Comparison of ENCODE assay signal across 9 mouse cellular contexts in the genomic region with DNA sequence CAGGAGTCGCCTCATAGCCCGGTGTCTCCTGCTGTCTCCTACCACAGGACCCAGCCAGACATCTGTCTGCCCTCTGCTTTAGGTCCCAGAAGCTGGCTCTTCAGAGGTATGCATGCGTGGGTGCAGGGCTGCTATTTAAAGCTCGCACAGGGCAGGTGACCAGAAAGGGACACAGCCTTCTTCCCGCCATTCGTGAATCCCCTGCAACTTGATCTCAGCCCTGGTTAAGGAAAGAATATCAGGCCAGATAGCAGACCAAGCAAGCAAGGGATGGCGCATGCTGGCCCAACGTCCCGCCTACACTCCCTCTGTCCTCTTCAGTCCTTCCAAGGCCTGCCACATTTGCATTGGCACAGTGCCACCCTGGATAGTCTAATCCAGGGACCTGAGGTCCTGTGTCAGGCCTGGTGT. TPM values are rescaled to one million over a fixed set of nuclear protein-coding genes. Genes with fewer than 3 reads are reported as not detected.
DNase-seq lines count a peak whose midpoint lies in the region; ATAC-seq lines count a peak whose summit lies in the region.
"Had no signal": no experiment of that assay in that cellular context is flagged by ENCODE, and none has a peak within 500 bp of the region (broad histone marks: within the 10 kb centered on the region; RNA-seq: fewer than 3 reads in every experiment).

No protein-coding gene starts in this region.

- ATAC-seq in kidney, embryonic 14.5 days (ENCODE audit: low FRiP score, low TSS enrichment) = no peak
- ATAC-seq in embryonic facial prominence, embryonic 15.5 days (ENCODE audit: insufficient number of reproducible peaks, low FRiP score, low TSS enrichment, low read depth) = peak; percentile 41; the same call in 1 of the 2 replicates
- ATAC-seq in hindbrain, embryonic 12.5 days (ENCODE audit: low FRiP score) = no peak
- ATAC-seq in limb, embryonic 15.5 days (ENCODE audit: insufficient number of reproducible peaks, low FRiP score, low TSS enrichment, low read depth) = no peak

- peaks cover 46% of the 10 kb centered on the region for H3K36me3 ChIP-seq in kidney, embryonic 14.5 days (ENCODE audit: control insufficient read depth, insufficient read depth, low read length)
- H3K36me3 ChIP-seq in embryonic facial prominence, embryonic 15.5 days = peaks cover 64% of the 10 kb centered on the region
- 0 out of 2 replicates have a peak, but pooled peaks cover 4% of the 10 kb centered on the region for H3K36me3 ChIP-seq in hindbrain, embryonic 12.5 days
- peaks cover 91% of the 10 kb centered on the region for H3K36me3 ChIP-seq in limb, embryonic 15.5 days

- DNase-seq in kidney, adult 18-20 months = peak; percentile 57
- DNase-seq in adrenal gland, postnatal 10 days = peak; percentile 86
- DNase-seq in spleen, adult 12 weeks (ENCODE audit: low spot score) = no peak
- no peak for DNase-seq in frontal cortex, postnatal 10 days (ENCODE audit: low spot score in 2 of 2)

- no peak overlapping the region for H3K9ac ChIP-seq in kidney, embryonic 14.5 days (ENCODE audit: low read depth, low read length)
- H3K9ac ChIP-seq in embryonic facial prominence, embryonic 15.5 days = no peak overlapping the region
- no peak overlapping the region for H3K9ac ChIP-seq in hindbrain, embryonic 12.5 days
- no peak overlapping the region for H3K9ac ChIP-seq in limb, embryonic 15.5 days

- no peak overlapping the region for H3K4me2 ChIP-seq in kidney, embryonic 14.5 days (replicated peaks; ENCODE audit: low read depth, low read length)
- no peak overlapping the region for H3K4me2 ChIP-seq in embryonic facial prominence, embryonic 15.5 days (replicated peaks)
- no peak overlapping the region for H3K4me2 ChIP-seq in hindbrain, embryonic 12.5 days (replicated peaks)
- H3K4me2 ChIP-seq in limb, embryonic 15.5 days = no peak overlapping the region

- peaks cover 6% of the 10 kb centered on the region; the same call in 1 of the 2 replicates for H3K4me1 ChIP-seq in kidney, embryonic 14.5 days (ENCODE audit: control insufficient read depth, insufficient read depth, low read length)
- peaks cover 49% of the 10 kb centered on the region for H3K4me1 ChIP-seq in embryonic facial prominence, embryonic 15.5 days
- H3K4me1 ChIP-seq in hindbrain, embryonic 12.5 days = peaks cover 10% of the 10 kb centered on the region
- peaks cover 49% of the 10 kb centered on the region for H3K4me1 ChIP-seq in limb, embryonic 15.5 days

- no peak overlapping the region for H3K27ac ChIP-seq in kidney, embryonic 14.5 days (ENCODE audit: low read depth, low read length)
- peak overlapping the region; percentile 44 for H3K27ac ChIP-seq in embryonic facial prominence, embryonic 15.5 days (replicated peaks)
- H3K27ac ChIP-seq in hindbrain, embryonic 12.5 days = peak overlapping the region; percentile 48; the same call in 1 of the 2 replicates
- peak overlapping the region; percentile 67 for H3K27ac ChIP-seq in limb, embryonic 15.5 days
- H3K27ac ChIP-seq: macrophage had no signal

- no peaks in the 10 kb centered on the region for H3K27me3 ChIP-seq in kidney, embryonic 14.5 days (ENCODE audit: control insufficient read depth, insufficient read depth, low read length)
- H3K27me3 ChIP-seq in embryonic facial prominence, embryonic 15.5 days = no peaks in the 10 kb centered on the region
- H3K27me3 ChIP-seq in hindbrain, embryonic 12.5 days = no peaks in the 10 kb centered on the region
- H3K27me3 ChIP-seq in limb, embryonic 15.5 days = no peaks in the 10 kb centered on the region

- WGBS in kidney, embryonic 14.5 days = 59% methylated on average over 9 of the region's 9 CpGs
- 56% methylated on average over 9 of the region's 9 CpGs for WGBS in embryonic facial prominence, embryonic 15.5 days
- 72% methylated on average over 9 of the region's 9 CpGs for WGBS in hindbrain, embryonic 12.5 days
- WGBS in limb, embryonic 15.5 days = 72% methylated on average over 9 of the region's 9 CpGs

- no peaks in the 10 kb centered on the region for H3K9me3 ChIP-seq in kidney, embryonic 14.5 days (ENCODE audit: control insufficient read depth, low read length)
- H3K9me3 ChIP-seq in embryonic facial prominence, embryonic 15.5 days (replicated peaks) = no peaks in the 10 kb centered on the region
- no peaks in the 10 kb centered on the region for H3K9me3 ChIP-seq in hindbrain, embryonic 12.5 days (replicated peaks)
- H3K9me3 ChIP-seq in limb, embryonic 15.5 days = no peaks in the 10 kb centered on the region

- no peak overlapping the region for H3K4me3 ChIP-seq in kidney, embryonic 14.5 days (ENCODE audit: low read length)
- H3K4me3 ChIP-seq in embryonic facial prominence, embryonic 15.5 days (replicated peaks) = no peak overlapping the region
- no peak overlapping the region for H3K4me3 ChIP-seq in hindbrain, embryonic 12.5 days
- H3K4me3 ChIP-seq in limb, embryonic 15.5 days = no peak overlapping the region

RNA-seq across cellular contexts. Expression of a gene that starts 17.4 kb away (rescaled TPM):
- 125 and 174 TPM in 2 replicates for polyA plus RNA-seq in kidney, embryonic 14.5 days (2014; fragmentation: Nextera tagmentation; extraction: Ambion mirVana)
- 100 to 1,000 TPM; 181 to 222 TPM for total RNA-seq in adrenal gland, postnatal 10 days (2021)
- polyA plus RNA-seq in embryonic facial prominence, embryonic 15.5 days (2015; fragmentation: Nextera tagmentation; extraction: Ambion mirVana) = 355 and 382 TPM in 2 replicates
- polyA plus RNA-seq in hindbrain, embryonic 12.5 days (2016; fragmentation: Nextera tagmentation; extraction: Ambion mirVana) = 121 and 140 TPM in 2 replicates
- polyA plus RNA-seq in limb, embryonic 15.5 days (2015; fragmentation: Nextera tagmentation; extraction: Ambion mirVana) = 380 and 403 TPM in 2 replicates

RNA-seq across cellular contexts. Expression of a gene that starts 53.1 kb away (rescaled TPM):
- polyA plus RNA-seq in kidney, embryonic 14.5 days (2014; fragmentation: Nextera tagmentation; extraction: Ambion mirVana) = 12.3 and 14.8 TPM in 2 replicates
- 10 to 100 TPM; 53.2 to 64.1 TPM for total RNA-seq in adrenal gland, postnatal 10 days (2021)
- polyA plus RNA-seq in embryonic facial prominence, embryonic 15.5 days (2015; fragmentation: Nextera tagmentation; extraction: Ambion mirVana) = 23.0 and 24.5 TPM in 2 replicates
- 19.0 and 20.8 TPM in 2 replicates for polyA plus RNA-seq in hindbrain, embryonic 12.5 days (2016; fragmentation: Nextera tagmentation; extraction: Ambion mirVana)
- 24.2 and 25.0 TPM in 2 replicates for polyA plus RNA-seq in limb, embryonic 15.5 days (2015; fragmentation: Nextera tagmentation; extraction: Ambion mirVana)

Comparison
In these comparisons a context has a peak if more than half of its experiments do, and no peak if none do; other contexts are left out.
1. DNase-seq: peak in kidney, adult 18-20 months (single experiment) and adrenal gland, postnatal 10 days (single experiment); none in spleen, adult 12 weeks (single experiment) and frontal cortex, postnatal 10 days (0 of 2).